Mouse (Mus musculus) thymus, postnatal 14 days (tissue): ENCODE measurements around the gene Cracr2b.

Experiments
- DNase-seq: peaks from one replicate; pipeline ENCODE4 v3.0.0; 2021

The Cracr2b gene

GRCm38 (mm10) chr7:141471236-141471635 is 10.3 kb downstream of the Cracr2b start:
- DNase-seq = no peak

GRCm38 (mm10) chr7:141472226-141472625 is 11.3 kb downstream of the Cracr2b start:
- DNase-seq = no peak

GRCm38 (mm10) chr7:141472763-141473162 is 11.9 kb downstream of the Cracr2b start:
- no peak for DNase-seq

- DNase-seq = no peak
These were observed 13.3 kb downstream of the Cracr2b start for GRCm38 (mm10) chr7:141474160-141474559.

- peak; percentile 89 for DNase-seq
These were observed 14.3 kb downstream of the Cracr2b start, which contains the start of the genes Polr2l and Tspan4 for GRCm38 (mm10) chr7:141475011-141475804. Gene Polr2l, minus strand, starts transcription at chr7:141475132. Gene Tspan4, plus strand, starts transcription at chr7:141475240.

- no peak for DNase-seq
These were observed 14.9 kb downstream of the Cracr2b start for GRCm38 (mm10) chr7:141475805-141476158.

- peak; percentile 47 for DNase-seq
These were observed 15.5 kb downstream of the Cracr2b start for GRCm38 (mm10) chr7:141476226-141476980.

GRCm38 (mm10) chr7:141476981-141477370 is 16.1 kb downstream of the Cracr2b start:
- DNase-seq = no peak

- peak; percentile 18 for DNase-seq
These were observed 16.8 kb downstream of the Cracr2b start for GRCm38 (mm10) chr7:141477578-141478269.

- no peak for DNase-seq
These were observed 17.4 kb downstream of the Cracr2b start for GRCm38 (mm10) chr7:141478270-141478748.

GRCm38 (mm10) chr7:141480842-141481497 is 20.1 kb downstream of the Cracr2b start:
- DNase-seq = peak; percentile 76

GRCm38 (mm10) chr7:141481498-141482401 is 20.9 kb downstream of the Cracr2b start:
- peak; percentile 53 for DNase-seq

- DNase-seq = no peak
These were observed 21.7 kb downstream of the Cracr2b start for GRCm38 (mm10) chr7:141482531-141483024.

- no peak for DNase-seq
These were observed 22.3 kb downstream of the Cracr2b start for GRCm38 (mm10) chr7:141483114-141483653.

GRCm38 (mm10) chr7:141484186-141485120 is 23.6 kb downstream of the Cracr2b start:
- no peak for DNase-seq

GRCm38 (mm10) chr7:141485186-141485585 is 24.3 kb downstream of the Cracr2b start:
- DNase-seq = no peak

GRCm38 (mm10) chr7:141485606-141486005 is 24.7 kb downstream of the Cracr2b start:
- DNase-seq = no peak

- DNase-seq = no peak
These were observed 25.3 kb downstream of the Cracr2b start for GRCm38 (mm10) chr7:141486239-141486638.

- DNase-seq = no peak
These were observed 26.2 kb downstream of the Cracr2b start for GRCm38 (mm10) chr7:141487141-141487540.

- DNase-seq = peak; percentile 40
These were observed 30.3 kb downstream of the Cracr2b start for GRCm38 (mm10) chr7:141491151-141491550.
